Mouse (Mus musculus) right cerebral cortex, postnatal 25 days (tissue): ENCODE measurements around the gene Rhbdl1.

Experiments
- DNase-seq: peaks from one replicate; pipeline ENCODE4 v3.0.0; 2022

Rhbdl1 gene

DNA sequence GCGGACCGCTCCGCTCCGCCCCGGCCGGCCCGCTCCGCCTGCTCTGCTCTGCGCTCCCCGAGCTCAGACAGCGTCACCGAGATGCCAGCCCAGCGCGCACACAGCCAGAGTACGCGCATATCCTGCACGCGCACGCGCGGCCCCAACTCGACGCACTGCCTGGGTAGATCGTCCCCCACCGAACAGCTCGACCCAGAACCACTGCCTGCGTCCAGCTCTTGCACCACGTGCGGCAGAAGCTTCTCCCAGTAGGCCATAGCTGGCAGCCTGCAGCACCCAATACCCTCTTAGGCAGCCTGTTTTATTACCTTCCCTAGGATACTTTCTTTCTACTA is at the start of gene Rhbdl1:
Gene Rhbdl1, minus strand, starts transcription at position 220 of the 335 bp plus-strand sequence.
- DNase-seq: peak; percentile 87

- DNase-seq: no peak
These were observed 49.7 kb upstream of the Rhbdl1 start for GRCm38 (mm10) chr17:25886806-25887205.

DNA sequence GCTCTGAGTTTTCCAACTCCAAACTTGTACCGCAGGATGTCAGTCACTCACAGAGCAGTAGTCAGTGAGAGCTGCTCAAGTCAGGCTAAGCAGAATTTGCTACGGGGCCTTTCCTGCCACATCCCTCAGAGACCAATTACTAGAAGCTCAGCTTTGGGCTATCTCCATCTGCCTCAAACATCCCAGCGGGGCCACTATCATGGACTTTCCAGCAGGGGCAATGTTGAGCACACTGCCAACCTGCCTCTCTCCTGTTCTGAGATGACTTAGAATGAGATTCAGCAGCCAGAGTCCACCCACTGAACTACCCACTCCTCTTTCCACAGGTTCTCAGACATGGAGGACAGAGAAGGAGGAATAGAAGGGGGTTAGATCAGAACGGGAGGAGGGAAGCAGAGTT is 48.5 kb upstream of the Rhbdl1 start:
- DNase-seq: no peak

DNA sequence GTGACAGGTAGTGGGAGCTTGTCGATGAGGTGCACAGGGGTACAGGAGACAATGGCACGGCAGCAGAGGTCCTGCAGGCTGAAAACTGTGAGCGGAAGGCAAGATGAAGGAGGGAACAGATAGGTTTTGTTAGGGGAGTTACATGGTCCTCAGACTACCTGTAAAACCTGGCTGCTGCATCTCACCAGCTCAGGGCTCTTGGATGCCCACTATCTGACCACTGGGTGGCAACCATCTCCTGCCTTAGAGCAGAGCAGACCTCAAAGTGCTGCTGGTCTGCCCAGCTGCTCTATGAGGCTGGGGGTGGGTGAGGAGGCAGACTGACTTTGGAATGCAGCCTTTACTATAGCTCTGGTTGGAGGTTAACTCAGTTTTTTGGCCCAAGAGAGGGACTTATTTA is 46.7 kb upstream of the Rhbdl1 start:
- no peak for DNase-seq

DNA sequence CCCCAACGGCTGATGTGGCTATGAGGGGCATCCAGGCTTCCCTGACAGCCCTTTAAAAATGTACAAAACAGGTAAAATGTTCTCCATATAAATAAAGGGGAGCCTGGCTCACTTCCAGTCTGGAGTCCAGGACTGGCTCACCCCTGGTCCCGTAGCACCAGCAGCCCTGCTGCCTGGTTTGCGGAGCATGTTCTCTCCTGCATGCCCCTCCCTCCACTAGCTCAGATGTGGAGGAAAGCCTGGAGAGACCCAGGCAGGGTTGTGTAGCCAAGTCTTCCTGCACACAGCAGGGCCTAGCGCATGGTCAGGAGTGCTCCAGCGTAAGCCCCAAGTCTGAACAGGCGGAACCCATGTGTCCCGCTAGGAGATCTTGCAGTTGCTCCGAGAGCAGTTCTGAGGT is 46.2 kb upstream of the Rhbdl1 start:
- DNase-seq: no peak

DNA sequence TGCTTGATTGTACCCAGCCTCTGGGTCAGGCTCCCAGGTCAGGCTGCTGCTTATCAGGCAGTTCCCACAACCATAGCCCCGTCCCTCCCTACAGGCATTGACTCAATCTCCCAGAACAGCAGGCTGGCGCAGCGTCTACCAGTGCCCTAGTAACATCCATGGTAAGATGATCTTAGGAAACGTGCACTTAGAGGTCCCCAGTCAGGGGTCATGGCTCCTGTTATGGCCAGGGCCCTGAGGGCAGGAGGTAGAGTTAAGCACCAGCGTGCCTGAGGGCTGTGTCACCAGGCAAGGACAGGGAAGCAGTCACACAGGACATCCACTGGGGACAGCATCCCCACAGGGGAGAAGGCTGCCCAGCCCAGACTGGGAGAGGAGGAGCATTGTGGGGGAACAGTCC is 45.2 kb upstream of the Rhbdl1 start:
- no peak for DNase-seq

DNA sequence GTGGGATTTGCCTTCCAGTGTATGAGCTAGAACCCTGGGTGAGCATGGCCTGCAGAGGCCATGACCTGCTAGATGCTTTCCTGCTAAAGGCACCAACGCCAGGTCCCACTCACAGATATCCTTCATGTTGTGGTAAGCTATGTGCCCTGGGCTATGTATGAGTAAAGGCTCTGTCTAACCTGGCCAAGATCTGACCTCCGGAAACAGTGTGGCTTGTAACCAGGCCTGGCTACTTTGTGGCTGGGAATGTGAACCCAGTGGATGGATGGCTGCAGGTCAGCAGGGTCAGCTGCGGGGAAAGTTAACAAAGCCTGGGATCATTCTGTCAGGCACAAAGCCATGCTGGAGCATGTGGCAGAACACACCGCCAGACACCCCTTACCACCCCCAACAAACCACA is 44.6 kb upstream of the Rhbdl1 start:
- no peak for DNase-seq

DNA sequence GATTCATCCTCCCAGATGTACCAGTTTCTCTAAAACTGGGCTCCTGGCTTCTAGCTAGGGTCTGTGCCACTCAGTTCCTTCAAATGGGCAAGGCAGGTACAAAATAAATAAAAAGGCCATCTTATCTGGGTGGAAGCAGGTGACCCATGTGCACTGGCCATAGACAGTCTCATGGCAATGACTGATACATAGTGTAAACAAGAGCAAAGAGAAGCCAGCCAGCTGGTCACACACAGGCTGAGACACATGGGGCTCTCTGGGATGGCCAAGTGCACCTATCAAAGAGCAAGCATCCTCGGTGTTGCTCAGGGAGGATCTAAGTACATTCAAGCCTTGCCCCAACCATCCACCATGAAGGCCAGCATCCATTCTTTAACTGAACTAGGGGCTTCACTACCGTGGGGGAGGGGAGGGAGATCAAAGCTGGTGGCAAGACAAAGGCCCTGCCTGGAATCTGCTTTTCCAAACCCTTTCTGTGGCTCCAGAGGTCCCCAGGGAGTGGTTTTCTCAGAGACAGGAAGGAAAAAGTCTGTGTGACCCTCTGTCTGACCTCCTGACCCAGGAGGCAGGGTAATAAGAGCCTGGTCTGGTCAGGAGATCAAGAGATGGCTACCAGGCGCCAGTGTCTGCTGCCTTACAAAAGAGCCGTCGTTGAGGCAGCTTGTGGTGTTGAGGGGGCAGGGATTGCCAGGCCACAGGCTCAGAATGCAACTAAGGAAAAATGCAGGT is 44.0 kb upstream of the Rhbdl1 start:
- no peak for DNase-seq

- DNase-seq: no peak
These were observed 43.3 kb upstream of the Rhbdl1 start, which contains the start of gene Wfikkn1 for GRCm38 (mm10) chr17:25880196-25880910. TSS of gene Wfikkn1 (minus strand) at chr17:25880858.

- no peak for DNase-seq
These were observed 42.7 kb upstream of the Rhbdl1 start for GRCm38 (mm10) chr17:25879750-25880149.

GRCm38 (mm10) chr17:25879261-25879660 is 42.2 kb upstream of the Rhbdl1 start:
- no peak for DNase-seq

DNA sequence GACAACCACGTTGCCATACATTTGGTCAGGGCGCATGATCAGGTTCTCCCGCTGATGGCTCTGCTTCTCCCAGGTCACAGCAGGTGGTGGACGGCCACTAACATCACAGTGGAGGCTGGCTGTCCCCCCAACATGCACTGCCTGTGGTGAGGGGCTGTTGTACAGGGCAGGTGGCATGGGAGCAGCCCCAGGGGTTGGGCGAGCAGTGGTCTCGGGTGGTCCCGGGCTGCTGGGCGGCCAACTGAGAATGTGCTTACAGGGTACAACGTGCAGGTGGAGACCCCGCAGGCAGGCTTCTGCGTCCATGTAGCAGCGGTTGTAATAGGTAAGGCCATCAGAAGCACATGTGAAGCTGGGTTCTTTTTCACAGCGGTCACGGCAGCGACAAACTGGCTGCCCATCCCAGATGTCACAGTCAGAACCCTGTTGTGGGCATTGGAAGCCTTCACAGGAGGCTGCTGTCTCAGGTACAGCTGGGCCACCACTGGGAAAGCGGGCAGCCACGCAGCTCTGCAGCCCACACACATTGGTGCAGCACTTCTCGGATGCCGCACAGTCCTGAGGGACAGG is 41.6 kb upstream of the Rhbdl1 start:
- no peak for DNase-seq

GRCm38 (mm10) chr17:25877741-25878610 is 40.9 kb upstream of the Rhbdl1 start:
- no peak for DNase-seq

GRCm38 (mm10) chr17:25877025-25877424 is 39.9 kb upstream of the Rhbdl1 start:
- no peak for DNase-seq

GRCm38 (mm10) chr17:25876347-25876915 is 39.3 kb upstream of the Rhbdl1 start:
- DNase-seq: no peak

DNA sequence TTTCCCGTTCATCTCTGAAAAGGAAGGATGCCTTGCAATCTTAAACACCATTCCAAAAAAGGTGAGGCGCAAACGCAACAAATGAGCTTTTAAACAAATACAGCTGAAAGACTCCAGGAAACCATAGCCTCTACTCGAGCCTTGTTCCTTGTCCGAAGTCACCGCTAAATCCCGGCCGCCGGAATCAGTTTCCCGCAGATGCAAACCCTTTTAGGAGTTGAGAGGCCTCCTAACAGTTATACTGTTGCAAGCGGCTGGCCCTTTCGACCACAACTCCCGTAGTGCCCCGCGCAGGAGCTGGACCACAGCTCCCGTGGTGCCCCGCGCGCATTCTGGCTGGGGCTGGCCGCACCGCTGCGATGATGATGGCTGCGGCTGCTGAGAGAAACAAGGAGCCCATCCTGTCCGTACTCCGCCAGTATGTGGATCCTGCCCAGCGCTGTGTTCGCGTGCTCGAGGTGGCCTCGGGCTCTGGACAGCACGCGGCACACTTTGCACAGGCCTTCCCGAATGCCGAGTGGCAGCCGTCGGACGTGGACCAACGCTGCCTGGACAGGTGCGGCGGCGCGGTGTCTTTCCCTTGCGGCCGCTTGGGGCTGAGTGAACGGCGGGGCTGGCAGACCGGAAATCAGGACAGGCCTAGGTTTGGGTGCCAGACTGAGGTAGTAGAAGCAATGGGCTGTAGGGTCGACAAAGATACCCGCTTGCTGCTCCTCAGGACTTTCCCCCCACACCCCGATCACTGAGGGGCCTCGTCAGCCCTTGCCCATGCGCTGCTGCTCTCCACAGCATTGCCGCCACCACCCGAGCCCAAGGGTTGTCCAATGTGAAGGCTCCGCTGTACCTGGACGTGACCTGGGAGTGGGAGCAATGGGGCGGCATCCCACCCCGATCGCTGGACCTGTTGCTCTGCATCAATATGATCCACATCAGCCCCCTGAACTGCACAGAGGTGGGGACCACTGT is 38.4 kb upstream of the Rhbdl1 start:
- DNase-seq: peak; percentile 91

DNA sequence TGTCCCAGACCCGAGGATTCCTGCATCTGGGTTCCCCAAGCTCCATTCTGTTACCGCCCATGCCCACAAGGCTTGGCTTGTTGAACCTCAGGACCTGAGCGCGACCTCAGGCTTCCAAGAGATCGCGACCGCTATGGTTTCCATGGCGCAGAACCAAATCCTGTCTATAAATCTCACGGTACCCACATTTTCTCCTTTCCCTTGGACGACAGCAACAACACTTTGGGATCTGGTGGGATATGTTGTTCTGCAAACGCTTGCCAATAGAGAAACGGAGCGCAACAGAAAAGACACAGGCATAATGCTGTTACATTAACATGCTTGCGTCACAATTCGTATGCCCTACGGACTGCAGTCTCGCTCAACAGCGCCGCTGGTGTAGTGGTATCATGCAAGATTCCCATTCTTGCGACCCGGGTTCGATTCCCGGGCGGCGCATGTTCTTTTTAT is 37.7 kb upstream of the Rhbdl1 start, which contains the start of gene Mettl26:
Gene Mettl26, plus strand, starts transcription at position 354 of the 450 bp plus-strand sequence.
- peak; percentile 93 for DNase-seq

- DNase-seq: no peak
These were observed 37.1 kb upstream of the Rhbdl1 start for GRCm38 (mm10) chr17:25874148-25874720.

DNA sequence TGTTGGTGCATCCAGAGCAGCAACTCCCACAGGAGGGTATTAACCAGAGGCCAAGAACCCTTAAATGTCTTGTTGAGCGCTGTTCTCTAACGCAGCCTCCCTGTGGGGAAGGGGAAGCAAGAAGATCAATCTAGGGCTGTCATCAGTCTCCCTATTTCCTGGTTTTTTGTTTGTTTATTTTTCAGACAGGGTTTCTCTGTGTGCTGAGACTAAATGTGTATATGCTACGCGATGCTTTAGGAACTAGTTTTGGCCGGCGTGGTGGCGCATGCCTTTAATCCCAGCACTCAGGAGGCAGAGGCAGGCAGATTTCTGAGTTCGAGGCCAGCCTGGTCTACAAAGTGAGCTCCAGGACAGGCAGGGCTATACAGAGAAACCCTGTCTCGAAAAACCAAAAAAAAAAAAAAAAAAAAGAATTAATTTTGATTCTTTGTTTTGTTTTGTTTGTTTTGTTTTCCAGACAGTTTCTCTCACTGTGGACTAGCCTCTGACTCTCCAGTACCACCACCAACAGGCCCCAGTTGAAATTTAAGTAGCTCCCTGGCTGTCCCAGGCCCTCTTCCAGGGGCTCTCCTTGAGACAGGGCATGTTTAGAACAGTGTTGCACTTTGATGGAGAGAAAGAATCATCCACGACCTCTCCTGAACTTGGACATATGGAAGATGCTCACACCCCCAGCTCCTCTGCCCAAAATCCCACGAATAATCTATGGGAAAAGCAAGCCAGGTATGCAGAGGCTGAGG is 36.5 kb upstream of the Rhbdl1 start:
- DNase-seq: no peak

DNA sequence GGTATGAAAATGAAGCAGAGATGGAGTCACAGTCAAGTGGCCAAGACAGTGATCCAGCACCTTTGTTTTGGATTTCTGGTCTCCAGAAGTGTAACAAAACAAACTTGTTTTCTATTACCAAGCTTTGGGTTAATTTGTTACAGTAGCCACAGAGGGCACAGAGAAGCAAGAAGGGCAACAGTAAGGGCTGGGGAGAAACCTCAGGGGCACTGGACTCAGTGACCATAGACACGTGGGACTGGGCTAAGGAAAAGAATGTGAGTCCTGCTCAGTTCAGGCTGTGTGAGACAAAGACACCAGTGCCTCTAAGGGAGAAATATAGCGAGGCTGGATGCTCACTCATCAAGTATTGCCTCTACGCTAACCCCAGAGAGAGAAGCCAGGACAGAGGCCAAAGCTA is 35.6 kb upstream of the Rhbdl1 start:
- no peak for DNase-seq
